Mouse (Mus musculus): ENCODE measurements around the gene Gnl1. TPM values are rescaled to one million over a fixed set of nuclear protein-coding genes. Genes with fewer than 3 reads are reported as not detected.
A peak's percentile ranks its signal among the peaks of the same experiment; 100 is the strongest.

Gnl1 gene
- polyA plus RNA-seq, 1 experiment from 2014 or later, result 50.1 TPM

DNA sequence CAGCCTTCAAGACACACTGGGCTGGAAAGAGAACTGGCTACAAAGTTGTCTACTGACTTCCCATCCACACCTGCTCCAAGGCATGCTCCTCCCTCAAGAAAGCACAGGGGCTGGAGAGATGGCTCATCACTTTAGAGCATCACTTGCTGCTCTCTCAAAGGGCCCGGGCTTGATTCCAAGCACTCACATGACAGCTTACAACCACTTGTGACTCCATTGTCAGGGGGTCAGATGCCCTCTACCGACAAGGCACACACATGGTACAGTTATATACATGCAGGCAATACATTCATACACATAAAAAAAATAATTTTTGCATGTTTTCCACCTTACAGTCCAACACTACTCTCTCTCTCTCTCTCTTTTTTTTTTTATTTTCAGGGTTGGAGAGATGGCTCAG lies 12.0 kb upstream of the Gnl1 start:
- no peak for ATAC-seq

DNA sequence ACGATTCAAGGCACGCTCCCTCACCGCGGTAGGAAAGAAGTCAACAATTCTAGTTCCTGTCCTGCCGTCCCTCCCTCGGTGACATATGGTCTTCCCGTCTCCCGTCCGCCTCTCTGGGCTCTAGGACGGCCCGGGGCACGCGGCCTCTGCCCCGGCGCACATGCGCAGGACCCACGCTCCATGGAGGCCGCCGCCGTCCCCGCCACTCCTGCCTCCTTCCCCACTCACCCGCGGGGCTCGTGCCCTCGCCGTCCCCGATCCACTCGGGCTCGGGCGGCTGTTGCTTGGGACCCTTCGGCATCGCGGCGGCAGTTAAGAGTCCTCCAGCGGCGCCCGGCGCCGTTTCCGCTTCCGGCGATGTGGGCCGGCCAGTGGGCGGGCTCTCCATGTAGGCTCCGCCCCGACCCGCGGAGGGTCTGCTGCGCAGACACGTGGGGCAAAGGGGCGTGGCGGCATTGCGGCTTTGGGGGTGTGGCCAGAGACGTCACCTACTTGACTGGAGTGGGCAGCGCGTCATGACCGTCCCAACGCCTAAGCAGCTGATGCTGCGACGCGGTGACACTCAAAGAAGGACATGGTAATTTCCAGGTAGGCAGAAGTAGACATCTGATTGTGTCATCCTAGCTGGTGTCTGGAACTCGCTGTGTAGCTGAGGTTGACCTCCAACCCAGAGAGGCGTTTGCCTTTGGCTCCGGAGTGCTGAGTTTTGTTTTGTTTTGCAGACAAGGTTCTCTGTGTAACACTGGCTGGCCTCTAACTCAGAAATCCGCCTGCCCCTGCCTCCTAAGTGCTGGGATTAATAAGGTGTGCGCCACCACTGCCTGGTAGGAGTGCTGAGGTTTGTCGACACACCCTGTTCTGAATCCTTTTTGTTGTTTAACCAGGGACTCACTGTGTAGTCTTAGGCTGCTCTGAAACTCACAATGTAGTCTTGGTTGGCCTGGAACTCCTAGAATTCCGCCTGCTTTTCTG lies 9.9 kb upstream of the Gnl1 start, which contains the start of gene Abcf1:
Gene Abcf1 (minus strand): TSS at position 344 of the 972 bp plus-strand sequence.
- H3K9me3 ChIP-seq (replicated peaks), result no peaks in the 10 kb centered on the region

More for the DNA sequence above, 12.0 kb upstream of the Gnl1 start:
- H3K36me3 ChIP-seq (ENCODE audit: poor library complexity, severe bottlenecking), result peaks cover 45% of the 10 kb centered on the region
- H3K4me3 ChIP-seq, result no peak overlapping the region
- 94% methylated on average over 2 of the region's 2 CpGs for WGBS
- peaks cover 25% of the 10 kb centered on the region for H3K4me1 ChIP-seq
- no peak overlapping the region; the same call in 1 of the 2 replicates for H3K4me2 ChIP-seq
- H3K27ac ChIP-seq, result no peak overlapping the region
- no peaks in the 10 kb centered on the region for H3K27me3 ChIP-seq
- H3K9ac ChIP-seq, result no peak overlapping the region
- H3K9me3 ChIP-seq (replicated peaks), result no peaks in the 10 kb centered on the region

DNA sequence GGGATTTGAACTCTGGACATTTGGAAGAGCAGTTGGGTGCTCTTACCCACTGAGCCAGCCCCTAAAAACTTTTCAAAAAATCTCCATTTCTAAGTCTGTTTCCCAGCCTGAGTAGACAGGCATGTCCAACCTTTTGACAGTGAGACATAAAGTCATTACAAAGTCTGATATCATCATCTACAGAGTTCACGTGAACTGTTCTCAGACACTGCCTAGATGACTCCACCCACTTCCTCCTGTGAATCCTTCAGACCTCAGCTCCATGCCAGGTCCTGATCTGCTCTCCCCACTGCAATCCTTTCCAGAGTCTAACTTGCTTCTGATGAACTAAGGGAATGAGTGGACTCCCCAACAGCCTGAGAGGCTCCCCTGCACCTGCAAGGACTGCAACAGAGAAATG lies 7.5 kb upstream of the Gnl1 start:
- H3K9ac ChIP-seq, result no peak overlapping the region
- 80% methylated on average over 1 of the region's 1 CpGs for WGBS
- H3K4me3 ChIP-seq, result no peak overlapping the region
- H3K9me3 ChIP-seq (replicated peaks), result no peaks in the 10 kb centered on the region
- H3K4me1 ChIP-seq, result peaks cover 25% of the 10 kb centered on the region
- ATAC-seq, result no peak
- no peak overlapping the region for H3K27ac ChIP-seq
- peaks cover 38% of the 10 kb centered on the region for H3K36me3 ChIP-seq (ENCODE audit: poor library complexity, severe bottlenecking)
- no peaks in the 10 kb centered on the region for H3K27me3 ChIP-seq
- no peak overlapping the region for H3K4me2 ChIP-seq

More for the DNA sequence above, 9.9 kb upstream of the Gnl1 start, which contains the start of gene Abcf1:
- Histone ChIP-seq H3K27ac (peak within 1 kb of the TSS; percentile 72), H3K27me3 (no peaks in the 10 kb centered on the region), H3K4me3 (peak within 1 kb of the TSS; percentile 77), H3K4me2 (peak within 1 kb of the TSS; percentile 79), H3K9ac (peak within 1 kb of the TSS; percentile 81), H3K4me1 (peaks cover 25% of the 10 kb centered on the region), H3K36me3 (ENCODE audit: poor library complexity, severe bottlenecking) (peaks cover 42% of the 10 kb centered on the region)
- peak; percentile 96 for ATAC-seq
- under 1% methylated on average over 68 of the region's 68 CpGs for WGBS

DNA sequence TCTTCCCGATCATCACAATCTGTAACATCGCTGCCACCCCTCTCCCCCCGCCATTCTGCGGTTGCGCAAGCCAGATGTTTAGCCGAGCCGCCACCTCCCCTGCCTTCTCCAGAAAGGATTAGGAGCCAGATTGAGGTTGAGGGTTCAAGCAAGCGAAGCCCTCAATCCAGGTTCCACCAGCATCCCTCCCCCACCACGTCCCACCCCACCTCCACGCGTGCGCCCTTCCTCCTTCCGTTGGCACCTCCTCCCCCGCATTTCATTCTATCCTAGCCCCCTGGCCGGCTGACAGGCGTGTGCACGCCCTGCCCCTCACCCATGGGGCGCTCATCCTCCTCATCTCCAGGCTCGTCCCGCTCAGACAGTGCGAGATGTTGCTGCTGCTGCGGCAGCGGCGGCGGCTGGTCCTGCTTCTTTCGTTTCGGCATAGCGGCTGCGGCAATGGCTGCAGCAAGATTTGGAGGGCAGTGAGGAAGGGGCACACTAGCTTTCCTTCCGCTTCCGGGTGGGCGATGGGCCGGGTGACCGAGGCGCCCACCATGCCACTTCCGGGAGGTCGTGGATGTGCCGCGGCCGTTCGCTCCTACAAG lies 745 bp upstream of the Gnl1 start:
- WGBS, result under 1% methylated on average over 41 of the region's 41 CpGs
- peak overlapping the region; percentile 91 for H3K27ac ChIP-seq
- peak; percentile 90 for ATAC-seq

DNA sequence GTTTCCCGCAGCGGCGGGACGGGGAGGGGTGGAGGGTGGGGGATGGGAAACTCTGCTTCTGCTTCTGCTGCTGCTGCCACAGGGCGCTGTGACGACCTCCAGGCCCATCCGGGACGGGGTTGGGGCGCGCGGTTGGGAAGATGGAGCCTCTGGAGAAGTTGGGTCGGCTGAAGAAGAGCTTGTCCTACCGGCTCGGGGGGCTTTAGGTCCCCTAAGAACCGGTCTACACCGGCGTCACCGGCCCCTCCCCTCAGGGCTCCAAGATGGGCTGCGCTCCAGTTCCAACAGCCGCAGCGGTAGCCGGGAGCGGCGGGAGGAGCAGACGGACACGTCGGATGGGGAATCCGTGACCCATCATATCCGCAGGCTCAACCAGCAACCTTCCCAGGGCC lies 708 bp downstream of the Gnl1 start:
- H3K9me3 ChIP-seq (replicated peaks), result no peaks in the 10 kb centered on the region
- H3K27me3 ChIP-seq, result no peaks in the 10 kb centered on the region
- peak overlapping the region; percentile 91 for H3K27ac ChIP-seq
- H3K4me3 ChIP-seq, result peak overlapping the region; percentile 80
- peak; percentile 25 for ATAC-seq
- peak overlapping the region; percentile 79 for H3K9ac ChIP-seq
- peak overlapping the region; percentile 93 for H3K4me2 ChIP-seq
- peaks cover 23% of the 10 kb centered on the region for H3K4me1 ChIP-seq
- under 1% methylated on average over 23 of the region's 29 CpGs for WGBS
- peaks cover 45% of the 10 kb centered on the region for H3K36me3 ChIP-seq (ENCODE audit: poor library complexity, severe bottlenecking)

More for the DNA sequence above, 745 bp upstream of the Gnl1 start:
- H3K9me3 ChIP-seq (replicated peaks), result no peaks in the 10 kb centered on the region
- peak overlapping the region; percentile 93 for H3K4me2 ChIP-seq
- H3K4me3 ChIP-seq, result peak overlapping the region; percentile 80
- H3K27me3 ChIP-seq, result no peaks in the 10 kb centered on the region
- peaks cover 23% of the 10 kb centered on the region for H3K4me1 ChIP-seq
- peaks cover 46% of the 10 kb centered on the region for H3K36me3 ChIP-seq (ENCODE audit: poor library complexity, severe bottlenecking)
- peak overlapping the region; percentile 79 for H3K9ac ChIP-seq

DNA sequence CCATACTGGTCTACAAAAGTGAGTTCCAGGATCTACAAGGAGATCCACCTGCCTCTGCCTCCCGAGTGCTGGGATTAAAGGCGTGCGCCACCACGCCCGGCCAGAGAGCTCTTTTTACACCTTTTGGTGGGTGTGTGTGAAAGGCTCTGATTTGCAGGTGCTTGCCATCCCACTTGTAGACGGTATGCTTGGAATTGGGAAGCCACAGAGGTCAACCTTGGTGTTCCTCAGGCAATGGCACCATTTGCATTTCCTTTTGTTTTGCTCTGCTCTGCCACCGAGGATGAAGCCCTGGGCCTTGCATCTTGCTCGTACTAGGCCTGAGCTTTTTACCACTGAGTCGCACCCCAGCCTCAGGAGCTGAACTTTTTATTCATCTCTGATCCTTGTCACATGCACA lies 2.1 kb downstream of the Gnl1 start:
- H3K4me1 ChIP-seq, result peaks cover 23% of the 10 kb centered on the region
- no peak overlapping the region for H3K27ac ChIP-seq
- H3K36me3 ChIP-seq (ENCODE audit: poor library complexity, severe bottlenecking), result peaks cover 53% of the 10 kb centered on the region
- ATAC-seq, result no peak
- 92% methylated on average over 9 of the region's 9 CpGs for WGBS
- no peaks in the 10 kb centered on the region for H3K27me3 ChIP-seq
- H3K4me2 ChIP-seq, result no peak overlapping the region
- H3K9me3 ChIP-seq (replicated peaks), result no peaks in the 10 kb centered on the region
- H3K9ac ChIP-seq, result no peak overlapping the region
- H3K4me3 ChIP-seq, result no peak overlapping the region

DNA sequence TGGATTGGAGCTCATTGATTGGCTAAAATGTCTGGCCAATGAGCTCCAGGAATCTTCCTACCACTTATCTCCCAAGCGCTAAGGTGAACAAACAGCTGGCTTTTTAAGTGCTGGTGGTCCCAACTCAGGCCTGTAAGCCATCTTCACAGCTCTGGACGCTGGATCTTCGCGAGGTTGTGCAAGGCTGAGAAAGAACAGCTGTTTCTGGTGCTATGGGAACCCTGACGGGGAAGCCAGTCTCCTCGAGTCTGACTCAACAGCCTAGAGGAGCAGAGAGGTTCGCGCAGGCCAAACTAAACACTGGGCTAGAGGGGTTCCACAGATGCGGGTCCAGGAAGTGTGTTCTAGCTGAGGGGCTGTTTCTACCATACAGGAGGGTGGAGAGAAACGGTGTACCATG lies 12.1 kb downstream of the Gnl1 start:
- Histone ChIP-seq H3K4me2 (no peak overlapping the region), H3K36me3 (ENCODE audit: poor library complexity, severe bottlenecking) (peaks cover 33% of the 10 kb centered on the region), H3K4me3 (no peak overlapping the region), H3K9ac (no peak overlapping the region), H3K27ac (no peak overlapping the region), H3K9me3 (replicated peaks) (no peaks in the 10 kb centered on the region), H3K27me3 (no peaks in the 10 kb centered on the region), H3K4me1 (peaks cover 10% of the 10 kb centered on the region)
- no peak for ATAC-seq
- 57% methylated on average over 10 of the region's 10 CpGs for WGBS

DNA sequence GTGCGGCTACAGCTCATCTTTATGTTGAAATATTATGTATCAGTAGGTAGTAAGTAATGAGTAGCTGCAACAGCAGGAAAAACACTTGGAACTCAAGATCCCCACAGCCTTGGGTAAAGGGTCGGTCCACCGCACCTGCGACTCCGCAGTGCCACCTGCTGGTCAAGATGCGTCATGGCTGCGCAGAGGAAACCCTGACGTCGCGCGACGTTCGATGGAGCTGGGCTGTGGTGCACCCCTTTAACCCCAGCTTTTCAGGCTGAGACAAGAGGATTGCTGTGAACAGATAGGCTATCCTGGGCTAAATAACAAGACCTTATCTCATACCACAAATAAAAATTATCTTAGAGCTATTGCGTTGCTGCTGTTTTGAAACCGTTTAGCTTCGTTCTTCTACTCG lies 14.0 kb downstream of the Gnl1 start:
- peaks cover 20% of the 10 kb centered on the region for H3K4me1 ChIP-seq
- H3K27me3 ChIP-seq, result no peaks in the 10 kb centered on the region
- H3K9me3 ChIP-seq (replicated peaks), result no peaks in the 10 kb centered on the region
- WGBS, result 7% methylated on average over 17 of the region's 17 CpGs
- H3K4me2 ChIP-seq, result peak overlapping the region; percentile 85
- peak; percentile 80 for ATAC-seq
- H3K27ac ChIP-seq, result no peak overlapping the region
- H3K4me3 ChIP-seq, result peak overlapping the region; percentile 67
- H3K9ac ChIP-seq, result no peak overlapping the region
- H3K36me3 ChIP-seq (ENCODE audit: poor library complexity, severe bottlenecking), result peaks cover 14% of the 10 kb centered on the region

DNA sequence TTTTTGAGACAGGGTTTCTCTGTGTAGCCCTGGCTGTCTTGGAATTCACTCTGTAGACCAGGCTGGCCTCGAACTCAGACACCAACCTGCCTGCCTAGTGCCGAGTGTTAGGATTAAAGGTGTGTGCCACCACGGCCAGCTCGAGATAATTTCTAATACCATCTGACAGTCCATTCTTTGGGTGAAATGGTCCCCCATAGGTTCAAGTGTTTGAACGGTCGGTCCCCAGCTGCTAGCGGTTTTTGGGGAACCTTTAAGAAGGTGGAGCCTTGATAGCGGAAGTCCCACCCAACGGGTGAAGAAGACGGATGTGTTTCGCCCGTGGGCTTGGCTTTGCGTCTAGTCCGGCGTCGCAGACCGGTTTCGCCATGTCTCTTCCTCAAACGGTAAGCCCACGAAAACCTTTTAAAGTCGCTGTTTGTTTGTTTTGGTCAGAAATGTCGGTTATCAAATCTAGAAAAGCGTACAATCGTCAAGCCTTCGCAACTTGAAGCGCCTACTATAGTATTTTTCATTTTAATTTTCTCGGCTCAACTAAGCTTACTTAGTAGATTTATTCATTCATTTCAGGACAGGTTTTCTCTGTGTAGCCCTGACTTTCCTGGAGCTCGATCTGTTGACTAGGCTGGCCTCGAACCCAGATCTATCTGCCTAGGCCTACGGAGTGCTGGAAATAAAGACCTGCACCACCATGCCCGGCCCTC lies 14.7 kb downstream of the Gnl1 start:
- Histone ChIP-seq H3K9ac (peak overlapping the region; percentile 74), H3K4me2 (peak overlapping the region; percentile 85), H3K36me3 (ENCODE audit: poor library complexity, severe bottlenecking) (peaks cover 7% of the 10 kb centered on the region), H3K4me3 (peak overlapping the region; percentile 67), H3K9me3 (replicated peaks) (no peaks in the 10 kb centered on the region), H3K4me1 (peaks cover 20% of the 10 kb centered on the region), H3K27me3 (no peaks in the 10 kb centered on the region), H3K27ac (peak overlapping the region; percentile 51; the same call in 1 of the 2 replicates)
- ATAC-seq, result peak; percentile 71
- 3% methylated on average over 31 of the region's 31 CpGs for WGBS

DNA sequence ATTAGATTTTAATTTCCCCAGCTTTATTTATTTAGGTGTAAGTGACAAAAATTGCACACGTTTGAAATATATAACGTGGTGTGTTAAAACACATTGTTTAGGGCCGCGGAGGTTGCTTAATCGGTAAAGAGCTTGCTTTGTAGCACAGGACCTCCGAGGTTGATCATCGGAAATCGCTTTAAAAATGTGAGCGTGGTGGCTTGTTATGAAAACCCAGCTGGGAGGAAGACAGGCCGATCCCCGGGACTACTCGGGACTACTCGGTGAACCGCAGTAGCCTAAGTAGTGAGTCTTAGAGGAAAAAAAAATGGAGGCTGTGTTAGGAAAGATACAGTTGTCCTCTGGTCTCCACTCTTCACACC lies 15.2 kb downstream of the Gnl1 start:
- 4% methylated on average over 14 of the region's 14 CpGs for WGBS
- peak overlapping the region; percentile 74 for H3K9ac ChIP-seq
- H3K4me3 ChIP-seq, result peak overlapping the region; percentile 67
- peaks cover 2% of the 10 kb centered on the region for H3K36me3 ChIP-seq (ENCODE audit: poor library complexity, severe bottlenecking)
- H3K27me3 ChIP-seq, result no peaks in the 10 kb centered on the region
- H3K9me3 ChIP-seq (replicated peaks), result no peaks in the 10 kb centered on the region
- H3K27ac ChIP-seq, result no peak overlapping the region; the same call in 1 of the 2 replicates
- H3K4me2 ChIP-seq, result peak overlapping the region; percentile 85
- H3K4me1 ChIP-seq, result peaks cover 20% of the 10 kb centered on the region
- no peak for ATAC-seq

DNA sequence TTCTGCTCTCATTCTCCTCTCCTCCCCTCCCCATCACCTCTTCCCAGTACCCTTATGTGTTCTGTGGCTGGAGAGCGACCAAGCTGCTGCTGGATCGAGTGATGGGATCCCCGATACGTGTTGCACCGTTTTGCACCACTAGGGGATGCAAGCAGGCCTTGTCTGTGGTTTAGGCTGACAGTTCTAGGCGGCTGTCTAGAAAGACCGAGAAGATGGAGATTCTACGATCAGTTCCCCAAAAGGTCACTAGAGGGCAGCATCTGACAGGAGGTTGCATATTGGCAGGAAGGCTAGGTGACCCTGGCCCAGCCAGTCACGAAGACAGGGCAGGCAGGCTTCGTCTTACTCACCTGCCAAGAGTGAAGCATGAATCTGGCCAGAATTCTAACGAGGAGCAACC lies 17.3 kb downstream of the Gnl1 start:
- Histone ChIP-seq H3K9ac (no peak overlapping the region), H3K4me1 (peaks cover 20% of the 10 kb centered on the region), H3K4me3 (no peak overlapping the region), H3K27me3 (no peaks in the 10 kb centered on the region), H3K27ac (no peak overlapping the region), H3K9me3 (replicated peaks) (no peaks in the 10 kb centered on the region), H3K36me3 (ENCODE audit: poor library complexity, severe bottlenecking) (no peaks in the 10 kb centered on the region), H3K4me2 (no peak overlapping the region; the same call in 1 of the 2 replicates)
- 2% methylated on average over 11 of the region's 11 CpGs for WGBS
- peak; percentile 64 for ATAC-seq
